In genomic region chr9:72437822-72438701, GRCm38 (mm10) we compare ENCODE assay signal across 8 mouse cellular contexts. TPM values are rescaled to one million over a fixed set of nuclear protein-coding genes. Genes with fewer than 3 reads are reported as not detected.
A peak's percentile ranks its signal among the peaks of the same experiment; 100 is the strongest.
DNase-seq lines count a peak whose midpoint lies in the region; ATAC-seq lines count a peak whose summit lies in the region.

TSS of gene Mns1 (plus strand) at chr9:72438011.

- DNase-seq in c-Kit-negative CD71-positive TER-119-positive erythroid progenitor cells, embryonic 14.5 days (ENCODE audit: low read depth, low spot score): peak; percentile 92
- peak; percentile 90 for DNase-seq in fibroblast of lung, adult 2 months (ENCODE audit: low read depth)
- peak; percentile 95 for DNase-seq in kidney, postnatal 14 days
- DNase-seq in liver, embryonic 13.5 days: peak; percentile 92
- DNase-seq in neural tube, embryonic 10.5 days (ENCODE audit: extremely low spot score, low spot score): peak; percentile 97

- peak within 1 kb of the TSS; percentile 60 to 79 for H3K4me3 ChIP-seq in heart, embryonic 14.5 days (ENCODE audit: control insufficient read depth in 1 of 2, insufficient read depth in 1 of 2, low read depth in 1 of 2, low read length in 2 of 2)
- H3K4me3 ChIP-seq in liver, embryonic 13.5 days (replicated peaks): peak within 1 kb of the TSS; percentile 82
- H3K4me3 ChIP-seq in stomach, embryonic 16.5 days (replicated peaks; ENCODE audit: low read length): peak within 1 kb of the TSS; percentile 81

- peak; percentile 100 for ATAC-seq in CD4-positive, CD25-positive, alpha-beta regulatory T cell, adult 4 months
- ATAC-seq in heart, embryonic 14.5 days (ENCODE audit: insufficient number of reproducible peaks, insufficient read depth, low FRiP score, low read depth): peak; percentile 94
- ATAC-seq in liver, embryonic 13.5 days (ENCODE audit: low read depth): peak; percentile 89
- ATAC-seq in stomach, embryonic 16.5 days (ENCODE audit: insufficient read depth, low FRiP score): peak; percentile 98

- no peaks in the 10 kb centered on the region for H3K9me3 ChIP-seq in heart, embryonic 14.5 days (ENCODE audit: control insufficient read depth, low read length)
- H3K9me3 ChIP-seq in liver, embryonic 13.5 days (replicated peaks): no peaks in the 10 kb centered on the region
- no peaks in the 10 kb centered on the region for H3K9me3 ChIP-seq in stomach, embryonic 16.5 days (replicated peaks; ENCODE audit: control insufficient read depth, low read length)

- peak within 1 kb of the TSS; percentile 70 for H3K9ac ChIP-seq in heart, embryonic 14.5 days (ENCODE audit: low read length)
- peak within 1 kb of the TSS; percentile 86 for H3K9ac ChIP-seq in liver, embryonic 13.5 days
- H3K9ac ChIP-seq in stomach, embryonic 16.5 days (ENCODE audit: low read length): peak within 1 kb of the TSS; percentile 79

- no peaks in the 10 kb centered on the region for H3K36me3 ChIP-seq in heart, embryonic 14.5 days (ENCODE audit: control insufficient read depth, insufficient read depth, low read length)
- H3K36me3 ChIP-seq in liver, embryonic 13.5 days: peaks cover 8% of the 10 kb centered on the region
- no peaks in the 10 kb centered on the region for H3K36me3 ChIP-seq in stomach, embryonic 16.5 days (ENCODE audit: control insufficient read depth, insufficient read depth, low read length)

- H3K4me1 ChIP-seq in heart, embryonic 14.5 days (ENCODE audit: control insufficient read depth in 2 of 2, insufficient read depth in 2 of 2, low read length in 2 of 2): peaks cover 5 to 16% of the 10 kb centered on the region in 2 experiments; a peak in 3 of 4 replicates
- H3K4me1 ChIP-seq in liver, embryonic 13.5 days (replicated peaks): peaks cover 62% of the 10 kb centered on the region
- peaks cover 9% of the 10 kb centered on the region; the same call in 1 of the 2 replicates for H3K4me1 ChIP-seq in stomach, embryonic 16.5 days (ENCODE audit: control insufficient read depth, insufficient read depth, low read length)

- H3K27me3 ChIP-seq in heart, embryonic 14.5 days (ENCODE audit: control insufficient read depth, insufficient read depth, low read length): no peaks in the 10 kb centered on the region
- no peaks in the 10 kb centered on the region for H3K27me3 ChIP-seq in liver, embryonic 13.5 days
- H3K27me3 ChIP-seq in stomach, embryonic 16.5 days (ENCODE audit: control insufficient read depth, insufficient read depth, low read length): no peaks in the 10 kb centered on the region; the same call in 1 of the 2 replicates

- WGBS in heart, embryonic 14.5 days: 2% methylated on average over 43 of the region's 43 CpGs
- WGBS in liver, embryonic 13.5 days (ENCODE audit: insufficient replicate concordance): 1% methylated on average over 43 of the region's 43 CpGs
- WGBS in stomach, embryonic 16.5 days: 2% methylated on average over 43 of the region's 43 CpGs

- H3K27ac ChIP-seq in heart, embryonic 14.5 days (replicated peaks in 1 of 2; ENCODE audit: control insufficient read depth in 1 of 2, insufficient read depth in 1 of 2, low read depth in 2 of 2, low read length in 2 of 2): 0 out of 4 replicates have a peak within 1 kb of the TSS, but pooled peaks of 1 of the 2 experiments have one; percentile 31
- H3K27ac ChIP-seq in liver, embryonic 13.5 days: peak within 1 kb of the TSS; percentile 98
- peak within 1 kb of the TSS; percentile 38; the same call in 1 of the 2 replicates for H3K27ac ChIP-seq in stomach, embryonic 16.5 days (ENCODE audit: low read length)

- peak within 1 kb of the TSS; percentile 91 for H3K4me2 ChIP-seq in heart, embryonic 14.5 days (ENCODE audit: low read length)
- peak within 1 kb of the TSS; percentile 89 for H3K4me2 ChIP-seq in liver, embryonic 13.5 days
- H3K4me2 ChIP-seq in stomach, embryonic 16.5 days (ENCODE audit: low read depth, low read length): peak within 1 kb of the TSS; percentile 95

RNA-seq across cellular contexts. Expression of gene Mns1, which starts in this region (rescaled TPM):
- polyA plus RNA-seq in CD4-positive, CD25-positive, alpha-beta regulatory T cell, adult 4 months (2017; shearing (Covaris generic)): 10 to 100 TPM; 15.0 to 15.6 TPM
- 11.1 and 11.6 TPM in 2 replicates for polyA plus RNA-seq in heart, embryonic 14.5 days (2014; fragmentation: Nextera tagmentation; extraction: Ambion mirVana)
- polyA plus RNA-seq in liver, embryonic 13.5 days (2015; fragmentation: Nextera tagmentation; extraction: Ambion mirVana): 101 and 144 TPM in 2 replicates
- polyA plus RNA-seq in stomach, embryonic 16.5 days (2015; fragmentation: Nextera tagmentation; extraction: Ambion mirVana): 17.4 and 23.8 TPM in 2 replicates
